Mouse (Mus musculus) hindbrain, embryonic 13.5 days (tissue): ENCODE results near the gene Ankrd44. TPM values are rescaled to one million over a fixed set of nuclear protein-coding genes. Genes with fewer than 3 reads are reported as not detected.

ENCODE experiments used
- ATAC-seq: fragments of 200-750 bp; cut with Nextera tagmentation; 2 replicates; pipeline ENCODE4 v1.8.0; 2017; ENCODE audit warnings: moderate TSS enrichment; ENCODE audit not compliant: low FRiP score
- H3K27ac ChIP-seq: fragments of 300-500 bp; sonication (generic); 2 replicates; pipeline ENCODE4 v1.5.1; 2015; ENCODE audit warnings: inconsistent platforms, mild to moderate bottlenecking, moderate library complexity
- H3K27me3 ChIP-seq: fragments of 300-500 bp; sonication (generic); 2 replicates; pipeline ENCODE4 v1.6.1; 2015; ENCODE audit warnings: mild to moderate bottlenecking, inconsistent platforms
- H3K36me3 ChIP-seq: fragments of 300-500 bp; sonication (generic); 2 replicates; pipeline ENCODE4 v1.6.1; 2015; ENCODE audit warnings: mild to moderate bottlenecking, inconsistent platforms
- H3K4me1 ChIP-seq: fragments of 300-500 bp; sonication (generic); replicated peaks from 2 replicates; pipeline ENCODE4 v1.6.1; 2015; ENCODE audit warnings: inconsistent platforms
- H3K4me2 ChIP-seq: fragments of 300-500 bp; sonication (generic); 2 replicates; pipeline ENCODE4 v1.6.1; 2015; ENCODE audit warnings: inconsistent platforms, mild to moderate bottlenecking, moderate library complexity
- H3K4me3 ChIP-seq: fragments of 300-500 bp; sonication (generic); 2 replicates; pipeline ENCODE4 v1.5.1; 2015; ENCODE audit warnings: mild to moderate bottlenecking, inconsistent platforms
- H3K9ac ChIP-seq: fragments of 300-500 bp; sonication (generic); 2 replicates; pipeline ENCODE4 v1.6.1; 2015; ENCODE audit warnings: mild to moderate bottlenecking, inconsistent platforms
- H3K9me3 ChIP-seq: fragments of 300-500 bp; sonication (generic); 2 replicates; pipeline ENCODE4 v1.6.1; 2016; ENCODE audit warnings: inconsistent platforms
- WGBS: fragments of 180-500 bp; shearing (Covaris S2); methylation state at CpG from one replicate; pipeline ENCODE4 v1.1.7; 2015; 5-methylcytosine and 5-hydroxymethylcytosine counted together
- polyA plus RNA-seq: library from polyadenylated mRNA; unstranded; fragments of >200 nt; fragmentation: Nextera tagmentation; extraction: Ambion mirVana; gene quantifications from 2 replicates; pipeline ENCODE4 v1.2.1, GENCODE M21; 2015

Gene Ankrd44
- polyA plus RNA-seq, 1 experiment from 2014 or later: 20.9 TPM

DNA sequence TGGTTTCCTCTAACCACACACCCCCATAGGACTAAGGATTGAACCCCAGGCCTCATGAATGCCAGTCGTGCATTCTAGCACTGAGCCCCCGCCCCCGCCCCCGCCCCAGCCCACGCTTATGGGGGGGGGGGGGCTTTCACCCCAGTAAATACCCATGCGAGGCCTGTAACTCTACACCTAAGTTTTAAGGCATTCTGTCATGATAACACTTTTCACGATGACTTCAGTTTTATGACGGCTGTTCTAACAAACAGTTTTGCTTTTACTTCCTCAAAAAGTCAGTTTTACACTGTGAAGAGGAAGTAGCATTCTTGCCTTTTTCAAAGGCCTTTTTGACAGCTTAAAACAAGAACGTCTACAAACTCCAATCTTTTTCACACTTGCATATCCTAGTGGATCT, 11.8 kb downstream of the Ankrd44 start:
- H3K9ac ChIP-seq: no peak overlapping the region
- H3K4me3 ChIP-seq: no peak overlapping the region
- WGBS: 64% methylated on average over 9 of the region's 9 CpGs
- no peaks in the 10 kb centered on the region for H3K9me3 ChIP-seq
- H3K4me1 ChIP-seq: peaks cover 16% of the 10 kb centered on the region
- ATAC-seq: no peak
- H3K27ac ChIP-seq: no peak overlapping the region
- H3K4me2 ChIP-seq: no peak overlapping the region
- no peaks in the 10 kb centered on the region for H3K27me3 ChIP-seq
- H3K36me3 ChIP-seq: no peaks in the 10 kb centered on the region

DNA sequence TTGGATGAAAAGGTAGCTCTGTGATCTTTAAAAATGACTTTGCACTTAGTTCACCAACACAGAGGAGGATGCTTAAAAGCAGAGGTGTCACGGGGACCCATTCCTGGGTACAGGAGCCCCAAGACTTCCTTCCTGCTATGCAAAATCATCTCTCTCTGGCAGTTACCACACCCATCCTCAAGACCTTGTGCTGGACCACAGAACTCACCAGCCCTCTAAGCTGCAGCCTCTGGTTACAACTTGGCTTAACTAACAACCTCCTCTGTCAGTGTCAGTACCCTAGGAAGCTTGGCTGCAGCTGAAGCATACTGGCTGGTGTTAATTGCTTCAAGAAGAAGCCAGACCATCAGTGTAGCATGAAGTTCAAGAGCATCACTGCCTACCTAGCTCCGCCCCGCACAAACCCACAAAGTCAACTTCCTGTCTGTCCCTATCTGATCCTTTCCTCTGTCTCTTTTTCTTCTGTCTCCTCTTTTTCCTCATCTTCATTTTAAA, 12.8 kb downstream of the Ankrd44 start:
- H3K9ac ChIP-seq: no peak overlapping the region
- H3K9me3 ChIP-seq: no peaks in the 10 kb centered on the region
- no peak overlapping the region for H3K4me3 ChIP-seq
- H3K4me1 ChIP-seq: peaks cover 21% of the 10 kb centered on the region
- ATAC-seq: no peak
- H3K4me2 ChIP-seq: no peak overlapping the region
- H3K27ac ChIP-seq: no peak overlapping the region
- no peaks in the 10 kb centered on the region for H3K36me3 ChIP-seq
- WGBS: 87% methylated on average over 3 of the region's 3 CpGs
- H3K27me3 ChIP-seq: no peaks in the 10 kb centered on the region

DNA sequence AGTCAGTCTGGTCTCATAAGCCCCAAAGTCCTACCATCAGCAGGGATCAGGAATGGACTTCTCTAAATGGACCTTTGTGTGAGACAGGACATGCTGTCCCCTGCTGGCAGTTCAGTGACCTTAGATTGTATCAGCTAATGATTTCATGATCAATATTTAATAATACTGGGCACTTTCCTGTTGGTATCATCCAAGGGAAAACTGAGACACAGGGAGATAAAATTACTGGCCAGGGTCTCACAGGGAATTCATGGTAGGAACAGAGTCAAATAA, 13.2 kb downstream of the Ankrd44 start:
- Histone ChIP-seq H3K4me3 (no peak overlapping the region), H3K4me2 (no peak overlapping the region), H3K9ac (no peak overlapping the region), H3K27ac (no peak overlapping the region), H3K27me3 (no peaks in the 10 kb centered on the region), H3K36me3 (no peaks in the 10 kb centered on the region), H3K4me1 (peaks cover 21% of the 10 kb centered on the region), H3K9me3 (no peaks in the 10 kb centered on the region)
- no peak for ATAC-seq

DNA sequence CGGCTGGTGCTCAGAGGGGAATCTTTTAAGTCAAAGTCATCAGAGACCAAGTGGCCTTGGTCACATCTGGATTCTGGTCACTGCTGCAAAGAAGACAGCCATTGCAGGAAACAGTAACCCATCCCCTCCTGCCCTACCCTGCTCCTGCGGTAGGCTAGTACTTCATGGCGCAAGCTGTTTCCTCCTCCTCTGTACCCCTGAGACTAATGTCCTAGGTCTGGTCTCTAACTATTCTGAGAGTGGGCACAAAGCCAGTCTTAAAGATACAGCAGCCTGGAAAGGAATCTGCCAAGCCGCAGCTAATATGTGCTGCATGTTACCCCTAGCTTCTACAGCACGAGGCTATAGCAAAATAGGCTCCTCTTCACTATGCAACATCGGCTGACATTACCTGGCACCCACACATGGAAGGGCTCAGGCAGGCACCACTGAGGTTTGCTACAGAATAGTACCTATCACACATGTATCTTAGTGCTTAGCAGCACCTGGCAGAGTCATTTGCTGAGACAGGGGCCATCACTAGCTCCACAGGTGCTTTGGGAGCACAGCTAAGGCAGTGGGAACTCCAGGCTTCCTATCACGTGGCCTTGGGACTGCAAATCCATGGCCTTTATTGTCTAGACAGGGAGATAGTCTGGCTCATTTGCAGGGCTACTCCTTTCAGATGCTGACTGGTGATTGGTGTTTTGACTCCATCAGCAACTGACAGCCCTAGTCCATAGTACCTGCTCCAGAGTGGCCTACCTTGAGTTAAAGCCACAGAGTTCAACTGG, 13.7 kb downstream of the Ankrd44 start:
- Histone ChIP-seq H3K27ac (no peak overlapping the region), H3K4me1 (peaks cover 21% of the 10 kb centered on the region), H3K27me3 (no peaks in the 10 kb centered on the region), H3K4me2 (no peak overlapping the region), H3K9ac (no peak overlapping the region), H3K4me3 (no peak overlapping the region), H3K9me3 (no peaks in the 10 kb centered on the region), H3K36me3 (no peaks in the 10 kb centered on the region)
- WGBS: 76% methylated on average over 7 of the region's 7 CpGs
- no peak for ATAC-seq

DNA sequence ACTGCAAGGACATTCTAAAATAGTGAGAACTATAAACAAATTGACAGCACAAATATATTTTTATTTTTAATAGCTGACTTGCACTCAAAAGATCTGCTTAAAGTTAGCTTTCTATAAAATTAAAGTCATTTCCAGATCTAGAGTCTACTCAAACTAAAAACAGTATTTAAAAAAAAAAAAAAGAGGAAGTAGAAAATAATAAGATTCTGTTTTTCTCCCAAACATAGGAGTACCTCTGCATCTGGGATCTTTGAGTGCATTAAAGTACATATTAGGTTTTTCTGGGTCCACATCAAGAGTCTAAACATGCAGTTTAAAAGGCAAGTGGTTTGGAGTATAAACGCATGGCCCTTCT, 15.0 kb downstream of the Ankrd44 start:
- Histone ChIP-seq H3K36me3 (no peaks in the 10 kb centered on the region), H3K9me3 (no peaks in the 10 kb centered on the region), H3K4me2 (no peak overlapping the region), H3K4me3 (no peak overlapping the region), H3K27ac (no peak overlapping the region), H3K9ac (no peak overlapping the region), H3K27me3 (no peaks in the 10 kb centered on the region), H3K4me1 (peaks cover 32% of the 10 kb centered on the region)
- ATAC-seq: no peak
- WGBS: 100% methylated on average over 1 of the region's 1 CpGs

DNA sequence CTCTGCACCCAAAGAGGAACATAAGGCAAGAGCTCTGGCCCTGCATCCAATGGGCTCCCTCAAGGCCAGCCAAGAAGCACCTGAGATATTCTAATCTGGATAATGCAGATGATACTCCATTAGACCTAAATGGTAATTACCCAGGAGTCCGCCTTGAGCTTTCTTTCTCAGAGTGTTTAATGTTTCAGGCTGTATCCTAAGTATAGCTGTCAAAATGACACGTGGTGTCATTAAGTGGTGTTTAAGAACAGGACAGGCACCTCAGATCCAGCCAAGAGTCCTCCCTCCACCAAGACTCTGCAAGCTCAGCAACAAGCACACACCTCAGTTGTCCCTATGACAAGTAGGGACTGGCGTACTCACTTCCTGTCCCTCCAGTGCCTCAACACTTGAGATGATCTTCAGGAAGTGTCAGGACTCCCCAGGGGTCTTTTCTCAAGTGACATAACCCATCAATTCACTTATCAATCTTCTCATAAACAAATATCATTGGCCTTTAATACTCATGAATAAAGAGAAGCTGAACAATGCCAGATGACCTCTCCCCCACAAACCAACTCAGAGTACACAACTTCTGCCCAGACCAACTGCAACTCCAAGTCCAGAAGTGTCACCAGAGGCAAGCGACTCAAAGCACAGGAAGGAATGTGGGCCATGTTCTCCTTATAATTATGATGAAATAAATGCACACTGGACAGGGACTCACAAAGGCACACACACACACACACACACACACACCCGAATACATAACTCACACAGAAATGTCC, 15.5 kb downstream of the Ankrd44 start:
- no peaks in the 10 kb centered on the region for H3K36me3 ChIP-seq
- 85% methylated on average over 5 of the region's 5 CpGs for WGBS
- H3K4me3 ChIP-seq: no peak overlapping the region
- no peaks in the 10 kb centered on the region for H3K9me3 ChIP-seq
- no peak overlapping the region for H3K4me2 ChIP-seq
- H3K27me3 ChIP-seq: no peaks in the 10 kb centered on the region
- peaks cover 37% of the 10 kb centered on the region for H3K4me1 ChIP-seq
- H3K27ac ChIP-seq: no peak overlapping the region
- no peak overlapping the region for H3K9ac ChIP-seq
- no peak for ATAC-seq

DNA sequence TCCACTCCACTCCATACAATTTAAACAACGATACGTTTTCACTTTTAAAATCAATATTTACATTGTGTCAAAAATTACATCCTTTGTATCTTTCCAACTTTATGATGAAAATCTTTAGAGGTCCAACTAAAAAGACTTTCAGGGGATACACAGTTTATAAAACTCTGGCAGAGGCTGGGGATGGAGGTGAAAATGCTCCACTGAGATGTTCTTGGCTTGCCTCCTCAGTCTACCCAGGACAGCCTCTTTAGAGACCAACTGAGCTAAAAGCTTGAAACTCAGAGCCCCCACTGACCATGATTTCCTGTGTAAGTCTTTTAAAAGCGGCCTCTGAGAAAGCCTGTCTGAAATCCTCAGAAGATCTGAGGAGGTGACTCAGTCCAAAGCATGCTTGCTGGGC, 17.4 kb downstream of the Ankrd44 start:
- WGBS: 82% methylated on average over 3 of the region's 3 CpGs
- no peak overlapping the region for H3K27ac ChIP-seq
- no peak for ATAC-seq
- no peaks in the 10 kb centered on the region for H3K27me3 ChIP-seq
- H3K4me1 ChIP-seq: peaks cover 38% of the 10 kb centered on the region
- H3K9ac ChIP-seq: no peak overlapping the region
- no peak overlapping the region for H3K4me3 ChIP-seq
- no peaks in the 10 kb centered on the region for H3K36me3 ChIP-seq
- H3K4me2 ChIP-seq: no peak overlapping the region
- no peaks in the 10 kb centered on the region for H3K9me3 ChIP-seq

DNA sequence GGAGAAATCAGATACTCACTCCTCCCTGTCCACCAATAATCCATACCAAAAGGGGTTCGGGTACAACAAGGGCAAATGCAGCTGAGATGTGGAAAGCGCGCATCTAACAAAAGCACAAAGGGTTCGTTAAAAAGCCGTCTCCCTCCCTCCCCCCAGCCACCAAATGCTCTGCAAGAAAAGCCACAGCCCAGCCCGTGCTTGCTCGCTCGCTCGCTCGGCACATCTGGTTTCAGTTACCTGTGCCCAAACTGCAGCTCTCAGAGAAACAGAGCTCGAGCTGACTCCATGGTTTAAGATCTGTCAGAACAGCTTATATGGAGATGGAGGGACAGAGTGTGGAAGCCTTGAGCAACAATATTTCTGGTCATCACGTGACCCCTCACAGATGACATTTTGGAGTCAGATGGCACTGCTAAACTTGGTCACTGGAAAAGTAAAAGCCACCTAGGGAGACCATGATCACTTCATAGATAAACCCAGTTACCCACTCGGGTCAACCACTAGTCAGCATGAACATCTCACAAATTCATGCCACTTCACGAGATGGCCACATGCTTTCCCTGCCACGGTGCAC, 19.0 kb downstream of the Ankrd44 start:
- ATAC-seq: no peak
- Histone ChIP-seq H3K27ac (peak overlapping the region; percentile 52), H3K27me3 (no peaks in the 10 kb centered on the region), H3K9me3 (0 out of 2 replicates have a peak, but pooled peaks cover 5% of the 10 kb centered on the region), H3K9ac (no peak overlapping the region), H3K36me3 (peaks cover 7% of the 10 kb centered on the region), H3K4me3 (no peak overlapping the region), H3K4me1 (peaks cover 27% of the 10 kb centered on the region), H3K4me2 (0 out of 2 replicates have a peak overlapping the region, but pooled peaks have one; percentile 8)
- WGBS: 54% methylated on average over 15 of the region's 15 CpGs

DNA sequence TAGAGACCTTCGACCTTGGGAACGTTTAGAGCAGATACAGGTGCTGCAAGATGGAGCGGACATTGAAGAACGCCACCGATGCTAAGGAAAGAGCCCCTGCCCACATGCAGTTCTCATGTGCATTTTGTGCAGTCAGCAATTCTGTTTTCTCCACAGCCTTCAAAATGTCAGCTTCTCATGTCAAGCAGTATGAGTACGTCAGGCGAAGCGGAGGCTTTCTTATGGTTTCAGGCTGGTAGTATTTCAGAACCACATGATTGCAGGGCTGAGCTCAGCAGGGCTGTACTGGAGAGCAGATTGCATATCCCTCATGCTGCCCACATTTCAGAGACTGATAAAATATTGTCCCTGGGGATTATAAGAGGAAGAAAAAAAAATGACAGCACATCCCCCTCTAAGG, 19.9 kb downstream of the Ankrd44 start:
- peak; percentile 57 for ATAC-seq
- H3K4me3 ChIP-seq: no peak overlapping the region

DNA sequence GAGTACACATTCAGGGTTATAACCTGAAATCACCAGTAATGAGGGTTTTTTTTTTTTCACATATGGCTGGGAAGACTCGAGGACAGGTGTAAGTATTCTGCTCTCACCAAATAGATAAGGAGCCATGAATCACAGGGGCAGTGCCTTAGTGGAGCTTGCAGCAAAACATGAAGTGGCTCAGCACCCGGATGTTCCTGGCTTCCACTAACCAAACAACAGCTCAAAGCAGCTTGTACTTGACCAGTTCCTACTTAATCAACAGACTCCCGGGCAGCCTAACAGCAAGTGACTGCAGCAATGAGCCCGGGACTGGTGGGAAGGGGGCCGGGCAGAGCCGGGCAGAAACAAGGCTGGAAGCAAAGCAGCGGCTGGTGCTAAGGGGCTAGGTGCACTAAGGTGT, 20.6 kb downstream of the Ankrd44 start:
- 81% methylated on average over 7 of the region's 7 CpGs for WGBS
- Histone ChIP-seq H3K9me3 (0 out of 2 replicates have a peak, but pooled peaks cover 5% of the 10 kb centered on the region), H3K4me3 (no peak overlapping the region), H3K27ac (peak overlapping the region; percentile 52; the same call in 1 of the 2 replicates), H3K4me2 (no peak overlapping the region), H3K4me1 (peaks cover 26% of the 10 kb centered on the region), H3K36me3 (peaks cover 9% of the 10 kb centered on the region), H3K9ac (no peak overlapping the region), H3K27me3 (no peaks in the 10 kb centered on the region)
- no peak for ATAC-seq

More for the DNA sequence above, 19.9 kb downstream of the Ankrd44 start:
- no peak overlapping the region for H3K9ac ChIP-seq
- WGBS: 75% methylated on average over 8 of the region's 8 CpGs
- H3K4me1 ChIP-seq: peaks cover 27% of the 10 kb centered on the region
- H3K27ac ChIP-seq: peak overlapping the region; percentile 52
- no peak overlapping the region for H3K4me2 ChIP-seq
- peaks cover 9% of the 10 kb centered on the region for H3K36me3 ChIP-seq
- 0 out of 2 replicates have a peak, but pooled peaks cover 5% of the 10 kb centered on the region for H3K9me3 ChIP-seq
- H3K27me3 ChIP-seq: no peaks in the 10 kb centered on the region

DNA sequence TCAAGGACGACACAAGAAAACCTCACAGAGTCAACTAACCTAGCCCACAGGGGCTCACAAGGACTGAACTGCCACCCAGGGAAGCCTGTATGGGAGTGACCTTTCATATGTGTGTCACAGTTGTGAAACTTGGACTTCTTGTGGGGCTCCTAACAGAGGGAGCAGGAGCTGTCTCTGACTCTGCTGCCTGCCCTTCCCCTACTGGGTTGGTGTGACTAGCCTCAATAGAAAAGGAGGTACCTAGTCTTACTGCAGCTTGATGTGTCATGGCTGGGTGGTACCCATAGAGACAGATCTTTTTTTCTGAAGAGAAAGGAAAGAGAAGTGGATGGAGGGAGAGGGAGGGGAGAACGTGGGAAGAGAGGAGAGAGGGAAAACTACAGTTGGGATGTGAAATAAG, 22.0 kb downstream of the Ankrd44 start:
- H3K9ac ChIP-seq: no peak overlapping the region
- 92% methylated on average over 2 of the region's 2 CpGs for WGBS
- no peak overlapping the region for H3K4me3 ChIP-seq
- no peak overlapping the region for H3K27ac ChIP-seq
- H3K27me3 ChIP-seq: no peaks in the 10 kb centered on the region
- H3K9me3 ChIP-seq: 0 out of 2 replicates have a peak, but pooled peaks cover 5% of the 10 kb centered on the region
- H3K4me2 ChIP-seq: no peak overlapping the region
- ATAC-seq: no peak
- peaks cover 29% of the 10 kb centered on the region for H3K4me1 ChIP-seq
- H3K36me3 ChIP-seq: peaks cover 9% of the 10 kb centered on the region

DNA sequence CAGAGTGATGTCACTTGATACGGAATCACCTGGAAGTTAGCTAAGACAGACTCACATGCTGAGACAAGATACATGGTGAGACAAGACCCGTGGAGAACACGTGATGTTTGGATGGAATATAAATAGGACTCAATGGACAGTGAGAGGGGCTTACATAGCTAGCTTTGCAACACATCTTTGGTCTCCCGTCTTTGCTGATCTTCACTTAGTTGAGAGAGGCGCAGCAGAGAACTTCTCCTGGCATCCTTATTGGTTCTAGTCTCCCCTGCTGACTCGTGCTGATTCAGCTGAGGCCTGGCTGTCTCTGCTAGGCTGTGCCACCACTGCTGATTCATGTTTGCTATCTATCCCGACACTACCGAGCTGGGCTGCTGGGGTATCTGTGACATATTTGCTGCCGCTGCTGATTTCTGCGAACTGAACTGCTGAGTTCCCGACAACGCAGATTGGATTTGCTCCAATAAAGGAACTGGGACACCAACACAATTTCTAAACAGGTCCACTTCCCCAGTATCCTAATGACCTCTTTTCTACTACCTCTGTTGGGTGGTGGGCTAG, 23.4 kb downstream of the Ankrd44 start:
- Histone ChIP-seq H3K9me3 (0 out of 2 replicates have a peak, but pooled peaks cover 5% of the 10 kb centered on the region), H3K27ac (no peak overlapping the region), H3K4me3 (no peak overlapping the region), H3K4me1 (peaks cover 35% of the 10 kb centered on the region), H3K36me3 (peaks cover 9% of the 10 kb centered on the region), H3K27me3 (no peaks in the 10 kb centered on the region), H3K9ac (no peak overlapping the region), H3K4me2 (no peak overlapping the region)
- ATAC-seq: no peak
- 93% methylated on average over 12 of the region's 12 CpGs for WGBS
